Mouse (Mus musculus): Measurements from ENCODE around the gene Gm21981.

DNA sequence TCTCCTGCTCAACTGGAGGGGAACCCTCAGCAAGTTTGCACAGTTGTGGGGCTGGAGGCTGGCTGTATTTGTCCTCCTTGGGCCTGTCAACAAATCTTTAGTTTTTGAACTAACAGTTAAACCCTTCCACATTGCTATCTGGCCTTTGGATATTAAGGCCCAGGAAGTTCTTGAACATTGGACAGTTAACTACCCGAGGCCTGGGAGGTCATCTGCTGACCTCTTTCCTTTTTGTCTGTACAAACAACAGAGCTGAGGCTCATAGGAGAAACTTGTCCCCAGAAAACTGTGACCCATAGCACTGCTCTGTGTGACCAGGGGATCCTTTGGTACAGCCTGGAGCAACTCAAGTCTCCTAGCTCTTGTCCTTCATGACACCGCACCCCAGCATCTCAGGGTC lies 4.8 kb upstream of the Gm21981 start:
- TF ChIP-seq HCFC1 (IDR thresholded peaks at IDR 0.05; ENCODE audit: borderline replicate concordance, insufficient read depth, low read length) (no peak), MAFK (IDR thresholded peaks at IDR 0.05; ENCODE audit: insufficient read depth, low read depth, low read length) (no peak)

Measured in ES-E14 (cell line).